Mouse (Mus musculus) kidney, embryonic 14.5 days (tissue): ENCODE data around the gene 6430531B16Rik. TPM values are rescaled to one million over a fixed set of nuclear protein-coding genes. Genes with fewer than 3 reads are reported as not detected.
A peak's percentile ranks its signal among the peaks of the same experiment; 100 is the strongest.

Experiments used
- ATAC-seq: fragments of 200-750 bp; cut with Nextera tagmentation; 2 replicates; pipeline ENCODE4 v1.8.0; 2017; ENCODE audit warnings: moderate number of reproducible peaks, mild to moderate bottlenecking, moderate TSS enrichment, moderate library complexity; ENCODE audit not compliant: low FRiP score, low TSS enrichment
- H3K27ac ChIP-seq: fragments of 300-500 bp; sonication (generic); 2 replicates; pipeline ENCODE4 v1.5.1; 2014; ENCODE audit warnings: low read depth, mild to moderate bottlenecking, low read length, moderate library complexity, mixed read lengths
- H3K27me3 ChIP-seq: fragments of 300-500 bp; sonication (generic); 2 replicates; pipeline ENCODE4 v1.6.1; 2014; ENCODE audit warnings: mild to moderate bottlenecking, low read length; ENCODE audit not compliant: control insufficient read depth, insufficient read depth
- H3K36me3 ChIP-seq: fragments of 300-500 bp; sonication (generic); 2 replicates; pipeline ENCODE4 v1.6.1; 2014; ENCODE audit warnings: low read length, mixed read lengths; ENCODE audit not compliant: control insufficient read depth, insufficient read depth
- H3K4me1 ChIP-seq: fragments of 300-500 bp; sonication (generic); 2 replicates; pipeline ENCODE4 v1.6.1; 2014; ENCODE audit warnings: low read length, mixed read lengths; ENCODE audit not compliant: control insufficient read depth, insufficient read depth
- H3K4me2 ChIP-seq: fragments of 300-500 bp; sonication (generic); replicated peaks from 2 replicates; pipeline ENCODE4 v1.6.1; 2014; ENCODE audit warnings: low read depth, mild to moderate bottlenecking, low read length
- H3K4me3 ChIP-seq: fragments of 300-500 bp; sonication (generic); 2 replicates; pipeline ENCODE4 v1.5.1; 2014; ENCODE audit warnings: mild to moderate bottlenecking, low read length
- H3K9ac ChIP-seq: fragments of 300-500 bp; sonication (generic); 2 replicates; pipeline ENCODE4 v1.6.1; 2014; ENCODE audit warnings: low read depth, mild to moderate bottlenecking, low read length, moderate library complexity
- H3K9me3 ChIP-seq: fragments of 300-500 bp; sonication (generic); 2 replicates; pipeline ENCODE4 v1.6.1; 2016; ENCODE audit warnings: low read length; ENCODE audit not compliant: control insufficient read depth
- WGBS: fragments of 180-500 bp; shearing (Covaris S2); extraction: QIAGEN DNeasy Blood & Tissue Kit; methylation state at CpG from one replicate; pipeline ENCODE4 v1.1.7; 2014; 5-methylcytosine and 5-hydroxymethylcytosine counted together
- polyA plus RNA-seq: library from polyadenylated mRNA; unstranded; fragments of >200 nt; fragmentation: Nextera tagmentation; extraction: Ambion mirVana; gene quantifications from 2 replicates; pipeline ENCODE4 v1.2.1, GENCODE M21; 2014

Gene 6430531B16Rik
- polyA plus RNA-seq, 1 experiment from 2014 or later, result 0.55 TPM

- Histone ChIP-seq H3K27me3 (no peaks in the 10 kb centered on the region), H3K36me3 (peaks cover 39% of the 10 kb centered on the region), H3K9ac (no peak overlapping the region), H3K9me3 (no peaks in the 10 kb centered on the region), H3K4me2 (no peak overlapping the region), H3K4me3 (no peak overlapping the region), H3K27ac (no peak overlapping the region), H3K4me1 (no peaks in the 10 kb centered on the region)
- no peak for ATAC-seq
- WGBS, result 80% methylated on average over 4 of the region's 4 CpGs
Observed at GRCm38 (mm10) chr7:139994202-139994601, 15.6 kb upstream of the 6430531B16Rik start.

- 92% methylated on average over 6 of the region's 6 CpGs for WGBS
- ATAC-seq, result no peak
- Histone ChIP-seq H3K9me3 (no peaks in the 10 kb centered on the region), H3K27me3 (no peaks in the 10 kb centered on the region), H3K9ac (no peak overlapping the region), H3K4me1 (no peaks in the 10 kb centered on the region), H3K4me2 (no peak overlapping the region), H3K27ac (no peak overlapping the region), H3K36me3 (peaks cover 33% of the 10 kb centered on the region), H3K4me3 (no peak overlapping the region)
Observed at GRCm38 (mm10) chr7:139993532-139993931, 15.0 kb upstream of the 6430531B16Rik start.

- no peaks in the 10 kb centered on the region for H3K4me1 ChIP-seq
- H3K4me2 ChIP-seq, result no peak within 1 kb of the TSS
- ATAC-seq, result peak; percentile 28
- no peaks in the 10 kb centered on the region for H3K27me3 ChIP-seq
- no peak within 1 kb of the TSS for H3K4me3 ChIP-seq
- peaks cover 21% of the 10 kb centered on the region for H3K36me3 ChIP-seq
- 19% methylated on average over 7 of the region's 7 CpGs for WGBS
- no peak within 1 kb of the TSS for H3K9ac ChIP-seq
- no peak within 1 kb of the TSS for H3K27ac ChIP-seq
- no peaks in the 10 kb centered on the region for H3K9me3 ChIP-seq
Observed at GRCm38 (mm10) chr7:139992406-139992805, 13.9 kb upstream of the 6430531B16Rik start, which contains the start of gene Adam8. Adam8 (minus strand) TSS chr7:139992562.

GRCm38 (mm10) chr7:139990864-139991394 lies 12.4 kb upstream of the 6430531B16Rik start:
- no peaks in the 10 kb centered on the region for H3K4me1 ChIP-seq

GRCm38 (mm10) chr7:139988272-139988671 lies 9.7 kb upstream of the 6430531B16Rik start:
- no peak overlapping the region for H3K27ac ChIP-seq
- ATAC-seq, result no peak
- 86% methylated on average over 9 of the region's 9 CpGs for WGBS

More at GRCm38 (mm10) chr7:139990864-139991394, 12.4 kb upstream of the 6430531B16Rik start:
- no peak for ATAC-seq
- Histone ChIP-seq H3K36me3 (peaks cover 7% of the 10 kb centered on the region), H3K4me3 (no peak overlapping the region), H3K27ac (no peak overlapping the region), H3K9ac (no peak overlapping the region), H3K4me2 (no peak overlapping the region), H3K27me3 (no peaks in the 10 kb centered on the region), H3K9me3 (no peaks in the 10 kb centered on the region)
- 75% methylated on average over 8 of the region's 8 CpGs for WGBS

GRCm38 (mm10) chr7:139984505-139984904 lies 6.0 kb upstream of the 6430531B16Rik start:
- Histone ChIP-seq H3K27ac (no peak overlapping the region), H3K9me3 (no peaks in the 10 kb centered on the region), H3K4me1 (no peaks in the 10 kb centered on the region), H3K4me2 (no peak overlapping the region), H3K36me3 (no peaks in the 10 kb centered on the region), H3K27me3 (no peaks in the 10 kb centered on the region), H3K9ac (no peak overlapping the region), H3K4me3 (no peak overlapping the region)
- ATAC-seq, result no peak
- 92% methylated on average over 11 of the region's 11 CpGs for WGBS

More at GRCm38 (mm10) chr7:139988272-139988671, 9.7 kb upstream of the 6430531B16Rik start:
- H3K4me2 ChIP-seq, result no peak overlapping the region
- H3K27me3 ChIP-seq, result no peaks in the 10 kb centered on the region
- no peaks in the 10 kb centered on the region for H3K9me3 ChIP-seq
- no peak overlapping the region for H3K4me3 ChIP-seq
- no peak overlapping the region for H3K9ac ChIP-seq
- no peaks in the 10 kb centered on the region for H3K36me3 ChIP-seq
- H3K4me1 ChIP-seq, result no peaks in the 10 kb centered on the region

GRCm38 (mm10) chr7:139982058-139982457 lies 3.5 kb upstream of the 6430531B16Rik start:
- no peak overlapping the region for H3K4me2 ChIP-seq
- WGBS, result 88% methylated on average over 11 of the region's 11 CpGs
- H3K9ac ChIP-seq, result no peak overlapping the region
- H3K27me3 ChIP-seq, result no peaks in the 10 kb centered on the region
- 0 out of 2 replicates have a peak, but pooled peaks cover 4% of the 10 kb centered on the region for H3K4me1 ChIP-seq
- ATAC-seq, result no peak
- H3K27ac ChIP-seq, result no peak overlapping the region
- no peaks in the 10 kb centered on the region for H3K9me3 ChIP-seq
- H3K4me3 ChIP-seq, result no peak overlapping the region
- H3K36me3 ChIP-seq, result no peaks in the 10 kb centered on the region

- Histone ChIP-seq H3K9me3 (no peaks in the 10 kb centered on the region), H3K27ac (no peak overlapping the region), H3K4me2 (no peak overlapping the region), H3K4me3 (no peak overlapping the region), H3K36me3 (no peaks in the 10 kb centered on the region), H3K9ac (no peak overlapping the region), H3K27me3 (no peaks in the 10 kb centered on the region), H3K4me1 (0 out of 2 replicates have a peak, but pooled peaks cover 4% of the 10 kb centered on the region)
- no peak for ATAC-seq
- WGBS, result 58% methylated on average over 3 of the region's 3 CpGs
Observed at GRCm38 (mm10) chr7:139980778-139981177, 2.2 kb upstream of the 6430531B16Rik start.

- H3K9ac ChIP-seq, result peak overlapping the region; percentile 31; the same call in 1 of the 2 replicates
Observed at GRCm38 (mm10) chr7:139979011-139979719, 610 bp upstream of the 6430531B16Rik start.

More at GRCm38 (mm10) chr7:139979011-139979719, 610 bp upstream of the 6430531B16Rik start:
- H3K4me1 ChIP-seq, result 0 out of 2 replicates have a peak, but pooled peaks cover 4% of the 10 kb centered on the region
- peak overlapping the region; percentile 53 for H3K4me3 ChIP-seq
- H3K4me2 ChIP-seq, result peak overlapping the region; percentile 76
- ATAC-seq, result peak; percentile 63; the same call in 1 of the 2 replicates
- WGBS, result 42% methylated on average over 13 of the region's 13 CpGs
- no peaks in the 10 kb centered on the region for H3K9me3 ChIP-seq
- no peaks in the 10 kb centered on the region for H3K27me3 ChIP-seq
- no peak overlapping the region for H3K27ac ChIP-seq
- H3K36me3 ChIP-seq, result no peaks in the 10 kb centered on the region
